Mouse (Mus musculus) layer of hippocampus, adult 2 months (tissue): ENCODE measurements around the gene Gngt1. TPM values are rescaled to one million over a fixed set of nuclear protein-coding genes. Genes with fewer than 3 reads are reported as not detected.

Experiments
- DNase-seq, 2 experiments: peaks; one replicate each; pipeline ENCODE4 v3.0.0; 2022; ENCODE audit warnings: low spot score in 2 of 2
- H3K27ac ChIP-seq: fragments of 200-600 bp; 2 replicates; pipeline ENCODE4 v1.8.1; 2022
- H3K4me3 ChIP-seq: fragments of 200-600 bp; 2 replicates; pipeline ENCODE4 v1.8.1; 2022; ENCODE audit warnings: mild to moderate bottlenecking
- CTCF ChIP-seq: fragments of 200-600 bp; conservative IDR thresholded peaks from 2 replicates; pipeline ENCODE4 v1.8.1; 2022; ENCODE audit warnings: antibody characterized with exemption, mild to moderate bottlenecking, moderate library complexity
- long read RNA-seq, 2 experiments: library from polyadenylated mRNA; stranded (forward); transcript quantifications; one replicate each; pipeline ENCODE4 v2.0.0; 2021; ENCODE audit warnings: borderline mapping rate in 2 of 2
- total RNA-seq, 2 experiments: library from RNA; stranded (reverse); gene quantifications; 2 replicates each; pipeline ENCODE4 v1.2.3; 2021

Gene Gngt1
- total RNA-seq, result not detected
- long read RNA-seq, experiment 1, result 0 reads
- long read RNA-seq, experiment 2, result 0 reads

DNA sequence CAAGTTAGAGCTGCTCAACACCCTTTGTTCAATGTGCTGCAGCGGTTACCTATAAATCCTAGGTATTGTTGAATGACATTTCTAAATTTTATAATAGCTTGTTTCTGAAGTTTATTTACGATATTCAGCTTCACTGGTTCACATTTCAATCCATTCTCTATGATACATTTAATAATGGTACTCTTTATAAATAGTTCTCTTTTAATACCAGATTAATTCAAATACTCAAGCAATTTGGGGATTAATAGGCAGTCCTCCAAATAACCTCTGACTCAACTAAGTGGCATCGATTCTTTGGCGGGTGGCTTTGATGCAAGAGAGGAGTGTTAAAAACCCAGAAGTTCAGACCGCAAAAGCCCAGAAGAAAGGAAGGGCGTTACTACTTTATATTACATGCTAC, at the start of gene Gngt1:
Gene Gngt1 (plus strand): TSS at position 301 of the 400 bp plus-strand sequence.
- Histone ChIP-seq H3K27ac (no peak within 1 kb of the TSS), H3K4me3 (no peak within 1 kb of the TSS)
- DNase-seq, result no peak
- TF ChIP-seq CTCF, result no peak

GRCm38 (mm10) chr6:3954969-3955368, 38.6 kb upstream of the Gngt1 start:
- H3K27ac ChIP-seq, result no peak overlapping the region
- TF ChIP-seq CTCF, result no peak
- H3K4me3 ChIP-seq, result no peak overlapping the region
- no peak for DNase-seq

DNA sequence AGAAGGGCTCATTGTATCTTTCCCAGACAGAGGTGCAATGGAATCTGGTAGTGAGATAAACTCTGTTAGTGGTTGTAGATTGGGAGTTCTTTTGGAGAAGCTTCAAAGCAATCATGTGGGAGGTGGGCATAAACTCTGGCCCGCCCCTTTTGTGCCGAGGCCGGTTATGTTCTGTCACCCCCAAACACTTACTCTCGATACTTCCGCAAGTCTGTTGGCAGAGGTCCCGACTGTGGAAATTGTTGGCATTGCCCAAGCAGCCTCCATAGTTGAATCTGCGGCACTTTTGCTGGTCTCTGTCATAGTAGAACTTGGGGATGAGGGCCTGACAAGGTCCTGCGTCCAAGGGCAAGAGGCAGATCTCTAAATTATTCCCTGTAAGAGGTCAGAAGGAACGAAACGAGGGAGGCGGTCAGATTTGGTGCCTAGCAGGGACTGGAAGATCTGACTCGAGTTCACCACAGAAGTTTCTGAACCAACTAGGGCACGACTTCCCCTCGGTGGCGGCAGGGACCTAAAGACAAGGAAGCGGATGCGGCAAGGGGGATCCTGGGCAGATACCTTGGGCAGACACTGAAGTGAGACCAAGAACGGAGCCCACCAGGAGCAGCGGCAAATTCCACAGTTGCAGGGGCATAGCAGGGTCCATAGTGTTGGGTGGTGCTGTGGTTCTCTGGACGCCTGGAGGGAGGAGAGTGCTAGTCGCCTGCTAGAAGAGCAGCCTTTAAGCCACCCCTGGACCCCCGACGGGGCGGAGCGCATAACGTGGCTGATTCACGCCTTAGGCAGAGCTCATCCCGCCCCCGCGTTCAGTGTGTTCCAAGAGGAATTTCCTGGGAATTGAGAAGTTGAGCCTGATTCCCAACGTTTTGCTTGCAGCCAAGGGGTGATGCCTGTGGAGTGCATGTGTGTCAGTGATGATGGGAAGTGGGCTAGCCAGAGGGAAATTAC, 25.6 kb upstream of the Gngt1 start:
- DNase-seq, result no peak
- peak overlapping the region; percentile 30; the same call in 1 of the 2 replicates for H3K4me3 ChIP-seq
- no peak for TF ChIP-seq CTCF
- no peak overlapping the region for H3K27ac ChIP-seq

DNA sequence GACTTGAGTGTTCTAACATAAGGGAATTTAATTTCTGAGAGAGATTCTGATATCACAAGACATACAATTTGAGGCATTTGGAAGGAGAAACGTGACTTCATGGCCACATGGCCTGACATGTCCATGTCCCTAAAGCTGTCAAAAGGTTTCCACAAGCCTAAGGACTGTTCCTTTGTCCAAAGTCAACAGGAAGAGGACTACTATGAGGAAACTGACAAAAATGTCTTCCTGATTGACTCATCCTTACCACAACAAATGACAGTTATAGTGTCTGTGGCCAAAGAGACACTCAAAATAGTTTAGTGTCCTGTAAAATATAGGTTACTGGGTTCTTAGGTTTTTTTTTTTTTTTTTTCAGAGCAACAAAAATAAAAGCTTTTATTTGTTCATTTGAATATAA, 19.9 kb upstream of the Gngt1 start:
- no peak overlapping the region for H3K27ac ChIP-seq
- no peak overlapping the region for H3K4me3 ChIP-seq
- DNase-seq, result no peak
- no peak for TF ChIP-seq CTCF

- no peak overlapping the region for H3K4me3 ChIP-seq
- TF ChIP-seq CTCF, result no peak
- no peak overlapping the region for H3K27ac ChIP-seq
- DNase-seq, result no peak
Measured at GRCm38 (mm10) chr6:3982661-3983284, 10.8 kb upstream of the Gngt1 start.

GRCm38 (mm10) chr6:3988750-3989149, 4.8 kb upstream of the Gngt1 start, which contains the start of gene Tfpi2:
Tfpi2 (minus strand) TSS chr6:3988919.
- no peak for DNase-seq
- Histone ChIP-seq H3K4me3 (no peak within 1 kb of the TSS), H3K27ac (no peak within 1 kb of the TSS)
- TF ChIP-seq CTCF, result no peak

GRCm38 (mm10) chr6:3998089-3998488, 4.5 kb downstream of the Gngt1 start:
- no peak for DNase-seq
- no peak for TF ChIP-seq CTCF
- Histone ChIP-seq H3K27ac (no peak overlapping the region), H3K4me3 (no peak overlapping the region)

DNA sequence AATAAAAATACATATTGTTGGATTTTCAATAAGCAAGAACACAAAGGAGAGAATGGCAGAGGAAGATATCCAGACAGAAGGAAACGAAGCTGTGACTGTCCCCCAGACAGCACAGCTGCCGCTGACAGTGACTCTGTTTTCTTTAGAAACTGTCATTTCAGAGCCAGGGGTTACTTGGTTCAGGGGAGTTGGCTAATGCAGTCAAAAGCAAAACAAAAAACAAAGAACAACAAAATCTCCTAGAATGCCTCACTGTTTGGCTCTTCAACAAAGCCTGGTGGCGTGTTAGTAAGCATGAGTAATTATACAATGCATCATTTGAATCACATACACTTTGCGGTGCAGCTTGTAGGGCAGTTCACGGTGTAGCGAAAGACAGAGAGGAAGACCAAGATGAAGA, 5.7 kb downstream of the Gngt1 start:
- no peak for DNase-seq
- no peak for TF ChIP-seq CTCF
- Histone ChIP-seq H3K27ac (no peak overlapping the region), H3K4me3 (no peak overlapping the region)

DNA sequence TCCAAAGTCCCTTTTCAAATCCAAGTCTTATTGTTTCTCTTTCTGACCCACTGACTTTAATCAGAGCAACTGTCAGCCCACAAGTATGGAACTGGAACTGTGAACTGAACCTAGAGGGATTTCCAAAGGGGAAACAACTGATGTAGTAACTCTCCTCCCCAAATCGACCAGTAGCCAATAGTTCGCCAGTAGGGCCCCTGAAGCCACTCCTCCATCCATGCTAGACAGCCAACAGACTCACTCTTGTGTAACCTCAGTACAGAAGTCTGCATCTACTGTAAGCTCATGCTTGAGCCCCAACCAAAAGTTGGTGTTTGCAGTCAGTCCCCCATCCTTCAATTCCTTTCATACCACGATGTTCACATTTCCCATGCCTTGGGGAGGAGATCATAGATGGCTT, 7.1 kb downstream of the Gngt1 start:
- DNase-seq, result no peak
- no peak for TF ChIP-seq CTCF
- Histone ChIP-seq H3K27ac (no peak overlapping the region), H3K4me3 (no peak overlapping the region)

DNA sequence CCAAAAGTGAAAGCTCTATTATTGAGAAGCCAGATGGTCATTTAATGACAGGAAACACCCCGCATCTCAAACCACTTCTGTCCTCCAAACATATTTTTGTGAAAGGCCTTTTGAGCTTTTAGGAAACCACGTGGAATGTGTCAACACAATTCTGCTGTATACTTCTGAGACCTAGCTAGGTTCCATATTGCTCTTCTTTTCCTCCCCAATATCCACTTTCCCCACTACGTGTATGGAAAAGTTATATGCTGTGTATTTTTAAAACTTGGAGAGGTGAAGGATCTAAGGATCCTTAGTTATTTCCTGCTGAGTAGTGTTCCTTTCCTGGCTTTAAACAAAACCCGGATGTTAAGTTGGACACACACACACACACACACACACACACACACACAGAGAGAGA, 9.9 kb downstream of the Gngt1 start:
- Histone ChIP-seq H3K4me3 (peak overlapping the region; percentile 19; the same call in 1 of the 2 replicates), H3K27ac (peak overlapping the region; percentile 74)
- no peak for TF ChIP-seq CTCF
- DNase-seq, result no peak

- DNase-seq, result no peak
- peak within 1 kb of the TSS; percentile 84 for H3K27ac ChIP-seq
- TF ChIP-seq CTCF, result no peak
- peak within 1 kb of the TSS; percentile 52 for H3K4me3 ChIP-seq
Measured at GRCm38 (mm10) chr6:4003890-4004306, 10.3 kb downstream of the Gngt1 start, which contains the start of gene Gng11. Gng11 (plus strand) TSS chr6:4003904.

- Histone ChIP-seq H3K27ac (peak overlapping the region; percentile 84), H3K4me3 (peak overlapping the region; percentile 52; the same call in 1 of the 2 replicates)
- TF ChIP-seq CTCF, result no peak
- no peak for DNase-seq
Measured at GRCm38 (mm10) chr6:4004808-4005207, 11.2 kb downstream of the Gngt1 start.

GRCm38 (mm10) chr6:4008501-4009040, 15.0 kb downstream of the Gngt1 start:
- TF ChIP-seq CTCF, result no peak
- no peak for DNase-seq
- Histone ChIP-seq H3K4me3 (no peak overlapping the region), H3K27ac (no peak overlapping the region)
